Comparison of ENCODE assay signal across 25 mouse cellular contexts in genomic region chr5:73141161-73141560, GRCm38 (mm10).
DNase-seq lines count a peak whose midpoint lies in the region; ATAC-seq lines count a peak whose summit lies in the region.
"Had no signal": no experiment of that assay in that cellular context is flagged by ENCODE, and none has a peak within 500 bp of the region (broad histone marks: within the 10 kb centered on the region; RNA-seq: fewer than 3 reads in every experiment).

No protein-coding gene starts in this region.

- H3K27ac ChIP-seq in midbrain, embryonic 14.5 days (replicated peaks; ENCODE audit: low read depth, low read length), result no peak overlapping the region

- H3K9me3 ChIP-seq in midbrain, embryonic 14.5 days (ENCODE audit: control insufficient read depth, low read length), result no peaks in the 10 kb centered on the region
- H3K9me3 ChIP-seq: G1E had no signal

- H3K27me3 ChIP-seq in midbrain, embryonic 14.5 days (ENCODE audit: control insufficient read depth, insufficient read depth, low read length), result no peaks in the 10 kb centered on the region
- H3K27me3 ChIP-seq: CH12.LX, Patski had no signal

- H3K4me1 ChIP-seq in midbrain, embryonic 14.5 days (ENCODE audit: control insufficient read depth, insufficient read depth, low read length), result no peaks in the 10 kb centered on the region

- no peak for ATAC-seq in midbrain, embryonic 14.5 days (ENCODE audit: low FRiP score, low TSS enrichment)
- ATAC-seq: activated CD4-positive, CD25-positive, alpha-beta regulatory T cell, adult 4 months; CD4-positive, CD25-positive, alpha-beta regulatory T cell, adult 4 months; Patski had no signal

- DNase-seq in ES-CJ7 (ENCODE audit: low read depth, low spot score) (peak; percentile 72), R1 (ENCODE audit: low read depth, low spot score) (peak; percentile 87), ZHBTc4 (ENCODE audit: low read depth, low spot score) (peak; percentile 84), adipocyte (ENCODE audit: low spot score) (no peak)
- no peak for DNase-seq in midbrain, embryonic 14.5 days
- DNase-seq in ovary, postnatal 36 days (ENCODE audit: low spot score), result no peak
- DNase-seq: adrenal gland, adult 2 months; adrenal gland, adult 8-10 months; adrenal gland, postnatal 10 days; adrenal gland, postnatal 14 days; adrenal gland, postnatal 25 days; adrenal gland, postnatal 36 days; B cell, adult 2 months; cerebellum, adult 11 months; cerebellum, adult 11-12 months; cerebellum, adult 18-20 months; cerebellum, adult 2 months; cerebellum, adult 8-10 months; cerebellum, adult 9-10 months; cerebellum, adult 9-11 months had no signal

- WGBS in midbrain, embryonic 14.5 days, result 92% methylated on average over 8 of the region's 8 CpGs

- H3K9ac ChIP-seq in midbrain, embryonic 14.5 days (replicated peaks; ENCODE audit: low read length), result no peak overlapping the region

- H3K4me2 ChIP-seq in midbrain, embryonic 14.5 days (ENCODE audit: low read length), result no peak overlapping the region

- no peak overlapping the region for H3K4me3 ChIP-seq in midbrain, embryonic 14.5 days (replicated peaks; ENCODE audit: low read depth, low read length)

- H3K36me3 ChIP-seq in midbrain, embryonic 14.5 days (ENCODE audit: control insufficient read depth, insufficient read depth, low read length), result 0 out of 2 replicates have a peak, but pooled peaks cover 3% of the 10 kb centered on the region

Comparison
In these comparisons a context has a peak if more than half of its experiments do, and no peak if none do; other contexts are left out.
1. DNase-seq: peak in ES-CJ7 (single experiment), R1 (single experiment) and ZHBTc4 (single experiment); none in midbrain, embryonic 14.5 days (single experiment), ovary, postnatal 36 days (single experiment) and adipocyte (single experiment).